In genomic region chr4:116854286-116854685, GRCm38 (mm10) we compare ENCODE assay signal across 37 mouse cellular contexts. TPM values are rescaled to one million over a fixed set of nuclear protein-coding genes. Genes with fewer than 3 reads are reported as not detected.
DNase-seq lines count a peak whose midpoint lies in the region; ATAC-seq and TF ChIP-seq lines count a peak whose summit lies in the region.
"Had no signal": no experiment of that assay in that cellular context is flagged by ENCODE, and none has a peak within 500 bp of the region (broad histone marks: within the 10 kb centered on the region; RNA-seq: fewer than 3 reads in every experiment).

No protein-coding gene starts in this region.

- no peak overlapping the region for H3K4me3 ChIP-seq in forebrain, embryonic 11.5 days (ENCODE audit: low read depth, low read length)
- no peak overlapping the region for H3K4me3 ChIP-seq in forebrain, embryonic 13.5 days
- no peak overlapping the region for H3K4me3 ChIP-seq in midbrain, embryonic 10.5 days
- no peak overlapping the region for H3K4me3 ChIP-seq in midbrain, postnatal 0 days (ENCODE audit: low read depth, low read length)
- no peak overlapping the region for H3K4me3 ChIP-seq in midbrain, embryonic 13.5 days (replicated peaks)
- no peak overlapping the region for H3K4me3 ChIP-seq in intestine, postnatal 0 days (ENCODE audit: low read depth, low read length)
- no peak overlapping the region for H3K4me3 ChIP-seq in kidney, adult 2 months (ENCODE audit: insufficient read depth, low read depth, low read length)
- H3K4me3 ChIP-seq: embryonic facial prominence, embryonic 12.5 days; forebrain, embryonic 10.5 days; gastrocnemius, adult 2 months; heart, embryonic 12.5 days; intestine, embryonic 15.5 days; limb, embryonic 10.5 days; limb, embryonic 15.5 days; liver, embryonic 13.5 days; megakaryocyte, embryonic 14.5 days; neural tube, embryonic 12.5 days; stomach, embryonic 15.5 days had no signal

- H3K4me2 ChIP-seq in forebrain, embryonic 11.5 days (ENCODE audit: low read depth, low read length, severe bottlenecking), result no peak overlapping the region
- H3K4me2 ChIP-seq in forebrain, embryonic 13.5 days, result no peak overlapping the region
- no peak overlapping the region for H3K4me2 ChIP-seq in midbrain, postnatal 0 days (ENCODE audit: low read depth, low read length, poor library complexity, severe bottlenecking)
- H3K4me2 ChIP-seq in midbrain, embryonic 13.5 days (replicated peaks), result no peak overlapping the region
- no peak overlapping the region for H3K4me2 ChIP-seq in intestine, postnatal 0 days (replicated peaks; ENCODE audit: low read depth)
- H3K4me2 ChIP-seq: embryonic facial prominence, embryonic 12.5 days; heart, embryonic 12.5 days; intestine, embryonic 15.5 days; limb, embryonic 15.5 days; liver, embryonic 13.5 days; neural tube, embryonic 12.5 days; stomach, embryonic 15.5 days had no signal

- no peak for TF ChIP-seq CTCF in midbrain, postnatal 0 days (IDR thresholded peaks at IDR 0.05)
- TF ChIP-seq CTCF in intestine, postnatal 0 days (IDR thresholded peaks at IDR 0.05; ENCODE audit: low read depth), result no peak
- TF ChIP-seq CTCF in kidney, adult 2 months (conservative IDR thresholded peaks at IDR 0.05; ENCODE audit: insufficient read depth, insufficient read length, low read depth, low read length), result no peak

- 0 out of 2 replicates have a peak, but pooled peaks have one; percentile 33 for ATAC-seq in forebrain, embryonic 11.5 days (replicated peaks; ENCODE audit: low FRiP score)
- ATAC-seq in forebrain, embryonic 13.5 days, result no peak; the same call in 1 of the 2 replicates
- no peak for ATAC-seq in midbrain, postnatal 0 days (ENCODE audit: low FRiP score)
- ATAC-seq in midbrain, embryonic 13.5 days, result no peak
- ATAC-seq in intestine, postnatal 0 days, result no peak
- ATAC-seq: hindbrain, postnatal 0 days; intestine, embryonic 15.5 days; lung, postnatal 0 days; Patski had no signal

- peaks cover 3% of the 10 kb centered on the region; the same call in 1 of the 2 replicates for H3K4me1 ChIP-seq in forebrain, embryonic 11.5 days (replicated peaks; ENCODE audit: control insufficient read depth, insufficient read depth, low read length)
- H3K4me1 ChIP-seq in forebrain, embryonic 13.5 days, result peaks cover 15% of the 10 kb centered on the region
- peaks cover 25% of the 10 kb centered on the region for H3K4me1 ChIP-seq in midbrain, embryonic 10.5 days
- H3K4me1 ChIP-seq in midbrain, postnatal 0 days (ENCODE audit: insufficient read depth, low read length), result no peaks in the 10 kb centered on the region
- peaks cover 13% of the 10 kb centered on the region for H3K4me1 ChIP-seq in midbrain, embryonic 13.5 days (replicated peaks)
- no peaks in the 10 kb centered on the region; the same call in 1 of the 2 replicates for H3K4me1 ChIP-seq in intestine, postnatal 0 days (replicated peaks; ENCODE audit: control insufficient read depth, insufficient read depth, low read length)
- H3K4me1 ChIP-seq in kidney, adult 2 months (ENCODE audit: control insufficient read depth, insufficient read depth, low read length), result 0 out of 2 replicates have a peak, but pooled peaks cover 3% of the 10 kb centered on the region
- H3K4me1 ChIP-seq: embryonic facial prominence, embryonic 12.5 days; heart, embryonic 12.5 days; intestine, embryonic 15.5 days; limb, embryonic 10.5 days; limb, embryonic 15.5 days; liver, embryonic 13.5 days; megakaryocyte, embryonic 14.5 days; stomach, embryonic 15.5 days had no signal

- H3K27ac ChIP-seq in forebrain, embryonic 11.5 days (ENCODE audit: low read depth, low read length), result no peak overlapping the region
- H3K27ac ChIP-seq in forebrain, embryonic 13.5 days, result no peak overlapping the region; the same call in 1 of the 2 replicates
- H3K27ac ChIP-seq in midbrain, embryonic 10.5 days (replicated peaks), result peak overlapping the region; percentile 60
- H3K27ac ChIP-seq in midbrain, postnatal 0 days (ENCODE audit: low read depth, low read length), result no peak overlapping the region
- H3K27ac ChIP-seq in midbrain, embryonic 13.5 days, result 0 out of 2 replicates have a peak overlapping the region, but pooled peaks have one; percentile 4
- H3K27ac ChIP-seq in intestine, postnatal 0 days (ENCODE audit: low read depth, low read length), result no peak overlapping the region
- no peak overlapping the region for H3K27ac ChIP-seq in kidney, adult 2 months (ENCODE audit: insufficient read depth, low read depth, low read length)
- H3K27ac ChIP-seq: embryonic facial prominence, embryonic 12.5 days; forebrain, embryonic 10.5 days; gastrocnemius, adult 2 months; hindbrain, postnatal 0 days; intestine, embryonic 15.5 days; limb, embryonic 10.5 days; limb, embryonic 15.5 days; liver, embryonic 13.5 days; neural tube, embryonic 12.5 days; stomach, embryonic 15.5 days had no signal

- no peaks in the 10 kb centered on the region for H3K9me3 ChIP-seq in forebrain, embryonic 11.5 days (ENCODE audit: control insufficient read depth, low read length)
- no peaks in the 10 kb centered on the region for H3K9me3 ChIP-seq in forebrain, embryonic 13.5 days (replicated peaks)
- H3K9me3 ChIP-seq in midbrain, embryonic 10.5 days (replicated peaks), result no peaks in the 10 kb centered on the region
- no peaks in the 10 kb centered on the region for H3K9me3 ChIP-seq in midbrain, postnatal 0 days (ENCODE audit: low read length)
- no peaks in the 10 kb centered on the region for H3K9me3 ChIP-seq in midbrain, embryonic 13.5 days
- H3K9me3 ChIP-seq in intestine, postnatal 0 days (ENCODE audit: control insufficient read depth), result no peaks in the 10 kb centered on the region
- H3K9me3 ChIP-seq: embryonic facial prominence, embryonic 12.5 days; forebrain, embryonic 10.5 days; heart, embryonic 12.5 days; intestine, embryonic 15.5 days; limb, embryonic 10.5 days; limb, embryonic 15.5 days; liver, embryonic 13.5 days; megakaryocyte, embryonic 14.5 days; neural tube, embryonic 12.5 days; stomach, embryonic 15.5 days had no signal

- no peaks in the 10 kb centered on the region for H3K27me3 ChIP-seq in forebrain, embryonic 11.5 days (ENCODE audit: control insufficient read depth, insufficient read depth, low read length)
- no peaks in the 10 kb centered on the region for H3K27me3 ChIP-seq in forebrain, embryonic 13.5 days
- H3K27me3 ChIP-seq in midbrain, embryonic 10.5 days (ENCODE audit: low read depth, poor library complexity, severe bottlenecking), result no peaks in the 10 kb centered on the region
- H3K27me3 ChIP-seq in midbrain, postnatal 0 days (ENCODE audit: insufficient read depth, low read length), result no peaks in the 10 kb centered on the region
- no peaks in the 10 kb centered on the region for H3K27me3 ChIP-seq in midbrain, embryonic 13.5 days
- no peaks in the 10 kb centered on the region for H3K27me3 ChIP-seq in intestine, postnatal 0 days (replicated peaks; ENCODE audit: control insufficient read depth, insufficient read depth, low read length)
- no peaks in the 10 kb centered on the region for H3K27me3 ChIP-seq in kidney, adult 2 months (replicated peaks; ENCODE audit: control insufficient read depth, insufficient read depth, low read length)
- H3K27me3 ChIP-seq: embryonic facial prominence, embryonic 12.5 days; heart, embryonic 12.5 days; intestine, embryonic 15.5 days; limb, embryonic 15.5 days; liver, embryonic 13.5 days; neural tube, embryonic 12.5 days; stomach, embryonic 15.5 days had no signal

- 19% methylated on average over 2 of the region's 2 CpGs for WGBS in forebrain, embryonic 11.5 days
- 20% methylated on average over 2 of the region's 2 CpGs for WGBS in forebrain, embryonic 13.5 days
- 16% methylated on average over 2 of the region's 2 CpGs for WGBS in midbrain, embryonic 10.5 days
- 28% methylated on average over 2 of the region's 2 CpGs for WGBS in midbrain, postnatal 0 days
- 10% methylated on average over 2 of the region's 2 CpGs for WGBS in midbrain, embryonic 13.5 days
- WGBS in intestine, postnatal 0 days, result 44% methylated on average over 2 of the region's 2 CpGs
- 56% methylated on average over 2 of the region's 2 CpGs for WGBS in kidney, adult 2 months

- TF ChIP-seq POLR2A in kidney, adult 2 months (IDR thresholded peaks at IDR 0.05; ENCODE audit: low read depth, low read length), result no peak

- no peak for DNase-seq in forebrain, embryonic 11.5 days (ENCODE audit: low spot score)
- peak; percentile 32 for DNase-seq in midbrain, embryonic 10.5 days (ENCODE audit: low spot score)
- DNase-seq in midbrain, postnatal 0 days (ENCODE audit: low spot score), result no peak
- peak; percentile 63 for DNase-seq in embryo, embryonic 10.5 days (ENCODE audit: low spot score)
- DNase-seq in kidney, adult 2 months, result no peak
- DNase-seq: adrenal gland, postnatal 10 days; cerebellum, adult 11 months; cerebellum, adult 9-10 months; cerebellum, postnatal 36 days; gastrocnemius, adult 2 months; gastrocnemius, postnatal 36 days; heart, adult 18-20 months; heart, postnatal 4 days; kidney, adult 9 months; kidney, postnatal 14 days; layer of hippocampus, adult 9-11 months; liver, embryonic 13.5 days; lung, adult 18-20 months; lung, postnatal 4 days; right cerebral cortex, postnatal 25 days; thymus, postnatal 25 days had no signal

- H3K36me3 ChIP-seq in forebrain, embryonic 11.5 days (ENCODE audit: control insufficient read depth, insufficient read depth, low read length), result no peaks in the 10 kb centered on the region
- H3K36me3 ChIP-seq in forebrain, embryonic 13.5 days (ENCODE audit: poor library complexity, severe bottlenecking), result no peaks in the 10 kb centered on the region
- no peaks in the 10 kb centered on the region for H3K36me3 ChIP-seq in midbrain, embryonic 10.5 days
- H3K36me3 ChIP-seq in midbrain, postnatal 0 days (ENCODE audit: insufficient read depth, low read length), result no peaks in the 10 kb centered on the region
- no peaks in the 10 kb centered on the region for H3K36me3 ChIP-seq in midbrain, embryonic 13.5 days
- no peaks in the 10 kb centered on the region for H3K36me3 ChIP-seq in intestine, postnatal 0 days (ENCODE audit: control insufficient read depth, insufficient read depth)
- no peaks in the 10 kb centered on the region for H3K36me3 ChIP-seq in kidney, adult 2 months (ENCODE audit: control insufficient read depth, insufficient read depth, low read length)
- H3K36me3 ChIP-seq: embryonic facial prominence, embryonic 12.5 days; forebrain, embryonic 10.5 days; heart, embryonic 12.5 days; intestine, embryonic 15.5 days; limb, embryonic 10.5 days; limb, embryonic 15.5 days; liver, embryonic 13.5 days; neural tube, embryonic 12.5 days; stomach, embryonic 15.5 days had no signal

- H3K9ac ChIP-seq in forebrain, embryonic 11.5 days (ENCODE audit: low read length), result no peak overlapping the region
- H3K9ac ChIP-seq in forebrain, embryonic 13.5 days, result no peak overlapping the region
- no peak overlapping the region for H3K9ac ChIP-seq in midbrain, postnatal 0 days (replicated peaks; ENCODE audit: low read length, poor library complexity, severe bottlenecking)
- H3K9ac ChIP-seq in midbrain, embryonic 13.5 days (replicated peaks), result no peak overlapping the region
- H3K9ac ChIP-seq in intestine, postnatal 0 days (ENCODE audit: low read depth, low read length), result no peak overlapping the region
- H3K9ac ChIP-seq: embryonic facial prominence, embryonic 12.5 days; heart, embryonic 12.5 days; intestine, embryonic 15.5 days; limb, embryonic 15.5 days; liver, embryonic 13.5 days; neural tube, embryonic 12.5 days; stomach, embryonic 15.5 days had no signal

RNA-seq across cellular contexts. Expression of gene Zswim5, which starts 22.9 kb away (rescaled TPM):
- polyA plus RNA-seq in forebrain, embryonic 11.5 days (2014; fragmentation: Nextera tagmentation; extraction: Ambion mirVana), result 10.9 and 12.4 TPM in 2 replicates
- 12.8 TPM in 2 replicates for polyA plus RNA-seq in forebrain, embryonic 13.5 days (2015; fragmentation: Nextera tagmentation; extraction: Ambion mirVana)
- 5.7 and 7.4 TPM in 2 replicates for polyA plus RNA-seq in midbrain, embryonic 10.5 days (2016; fragmentation: Nextera tagmentation; extraction: Ambion mirVana)
- total RNA-seq in midbrain, postnatal 0 days (2014; rRNA removed), result 20.1 and 23.0 TPM in 2 replicates
- polyA plus RNA-seq in midbrain, postnatal 0 days (2015; fragmentation: Nextera tagmentation; extraction: Ambion mirVana), result 2.2 and 2.4 TPM in 2 replicates
- polyA plus RNA-seq in midbrain, embryonic 13.5 days (2015; fragmentation: Nextera tagmentation; extraction: Ambion mirVana), result 9.5 and 9.9 TPM in 2 replicates
- polyA plus RNA-seq in intestine, postnatal 0 days (2015; fragmentation: Nextera tagmentation; extraction: Ambion mirVana), result 1.9 and 2.1 TPM in 2 replicates
- polyA plus RNA-seq in kidney, adult 2 months (2012; rRNA removed), result 7.4 and 7.5 TPM in 2 replicates
- total RNA-seq: MEL had no signal

RNA-seq across cellular contexts. Expression of gene Hpdl, which starts 32.8 kb away (rescaled TPM):
- 1.5 and 1.6 TPM in 2 replicates for polyA plus RNA-seq in forebrain, embryonic 11.5 days (2014; fragmentation: Nextera tagmentation; extraction: Ambion mirVana)
- polyA plus RNA-seq in forebrain, embryonic 13.5 days (2015; fragmentation: Nextera tagmentation; extraction: Ambion mirVana), result 0.85 and 0.94 TPM in 2 replicates
- polyA plus RNA-seq in midbrain, embryonic 10.5 days (2016; fragmentation: Nextera tagmentation; extraction: Ambion mirVana), result 1.0 and 1.2 TPM in 2 replicates
- total RNA-seq in midbrain, postnatal 0 days (2014; rRNA removed), result 0.55 and 0.71 TPM in 2 replicates
- 0.74 and 1.1 TPM in 2 replicates for polyA plus RNA-seq in midbrain, postnatal 0 days (2015; fragmentation: Nextera tagmentation; extraction: Ambion mirVana)
- 0.62 and 1.0 TPM in 2 replicates for polyA plus RNA-seq in midbrain, embryonic 13.5 days (2015; fragmentation: Nextera tagmentation; extraction: Ambion mirVana)
- 0.51 and 0.99 TPM in 2 replicates for polyA plus RNA-seq in intestine, postnatal 0 days (2015; fragmentation: Nextera tagmentation; extraction: Ambion mirVana)
- 2.1 and 2.5 TPM in 2 replicates for polyA plus RNA-seq in kidney, adult 2 months (2012; rRNA removed)
- total RNA-seq: MEL had no signal

RNA-seq across cellular contexts. Expression of gene Mutyh, which starts 46.8 kb away (rescaled TPM):
- polyA plus RNA-seq in forebrain, embryonic 11.5 days (2014; fragmentation: Nextera tagmentation; extraction: Ambion mirVana), result 20.3 and 20.9 TPM in 2 replicates
- 14.8 and 16.6 TPM in 2 replicates for polyA plus RNA-seq in forebrain, embryonic 13.5 days (2015; fragmentation: Nextera tagmentation; extraction: Ambion mirVana)
- polyA plus RNA-seq in midbrain, embryonic 10.5 days (2016; fragmentation: Nextera tagmentation; extraction: Ambion mirVana), result 27.1 and 27.3 TPM in 2 replicates
- 5.1 and 5.6 TPM in 2 replicates for total RNA-seq in midbrain, postnatal 0 days (2014; rRNA removed)
- 3.0 and 4.5 TPM in 2 replicates for polyA plus RNA-seq in midbrain, postnatal 0 days (2015; fragmentation: Nextera tagmentation; extraction: Ambion mirVana)
- 10.2 and 10.6 TPM in 2 replicates for polyA plus RNA-seq in midbrain, embryonic 13.5 days (2015; fragmentation: Nextera tagmentation; extraction: Ambion mirVana)
- polyA plus RNA-seq in intestine, postnatal 0 days (2015; fragmentation: Nextera tagmentation; extraction: Ambion mirVana), result 2.6 and 2.9 TPM in 2 replicates
- 2.7 and 2.9 TPM in 2 replicates for polyA plus RNA-seq in kidney, adult 2 months (2012; rRNA removed)

RNA-seq across cellular contexts. Expression of gene Toe1, which starts 46.8 kb away (rescaled TPM):
- 34.3 and 37.0 TPM in 2 replicates for polyA plus RNA-seq in forebrain, embryonic 11.5 days (2014; fragmentation: Nextera tagmentation; extraction: Ambion mirVana)
- 31.7 and 32.6 TPM in 2 replicates for polyA plus RNA-seq in forebrain, embryonic 13.5 days (2015; fragmentation: Nextera tagmentation; extraction: Ambion mirVana)
- polyA plus RNA-seq in midbrain, embryonic 10.5 days (2016; fragmentation: Nextera tagmentation; extraction: Ambion mirVana), result 38.8 and 40.9 TPM in 2 replicates
- total RNA-seq in midbrain, postnatal 0 days (2014; rRNA removed), result 38.9 and 42.9 TPM in 2 replicates
- polyA plus RNA-seq in midbrain, postnatal 0 days (2015; fragmentation: Nextera tagmentation; extraction: Ambion mirVana), result 22.5 and 26.2 TPM in 2 replicates
- polyA plus RNA-seq in midbrain, embryonic 13.5 days (2015; fragmentation: Nextera tagmentation; extraction: Ambion mirVana), result 30.3 and 33.1 TPM in 2 replicates
- polyA plus RNA-seq in intestine, postnatal 0 days (2015; fragmentation: Nextera tagmentation; extraction: Ambion mirVana), result 13.3 and 14.7 TPM in 2 replicates
- 19.2 and 19.6 TPM in 2 replicates for polyA plus RNA-seq in kidney, adult 2 months (2012; rRNA removed)

Comparison
In these comparisons a context has a peak if more than half of its experiments do, and no peak if none do; other contexts are left out.
1. DNase-seq: peak in midbrain, embryonic 10.5 days (single experiment) and embryo, embryonic 10.5 days (single experiment); none in forebrain, embryonic 11.5 days (single experiment), midbrain, postnatal 0 days (single experiment) and kidney, adult 2 months (single experiment).
2. H3K27ac ChIP-seq: peak in midbrain, embryonic 10.5 days (single experiment) and midbrain, embryonic 13.5 days (single experiment); none in forebrain, embryonic 11.5 days (single experiment), forebrain, embryonic 13.5 days (single experiment), midbrain, postnatal 0 days (single experiment), intestine, postnatal 0 days (single experiment) and kidney, adult 2 months (single experiment).